10 mouse cellular contexts compared by ENCODE assay signal in genomic region chr11:118729373-118729772, GRCm38 (mm10).
A peak's percentile ranks its signal among the peaks of the same experiment; 100 is the strongest.
DNase-seq lines count a peak whose midpoint lies in the region; ATAC-seq and TF ChIP-seq lines count a peak whose summit lies in the region.
"Had no signal": no experiment of that assay in that cellular context is flagged by ENCODE, and none has a peak within 500 bp of the region (broad histone marks: within the 10 kb centered on the region; RNA-seq: fewer than 3 reads in every experiment).

No protein-coding gene starts in this region.

- H3K27me3 ChIP-seq in heart, adult 2 months (ENCODE audit: control insufficient read depth, insufficient read depth, low read length) = no peaks in the 10 kb centered on the region
- H3K27me3 ChIP-seq in neural tube, embryonic 15.5 days (replicated peaks) = no peaks in the 10 kb centered on the region

- no peaks in the 10 kb centered on the region for H3K9me3 ChIP-seq in neural tube, embryonic 15.5 days (replicated peaks)

- peaks cover 3% of the 10 kb centered on the region for H3K4me1 ChIP-seq in heart, adult 2 months (ENCODE audit: control insufficient read depth, insufficient read depth, low read length)
- peaks cover 40% of the 10 kb centered on the region for H3K4me1 ChIP-seq in neural tube, embryonic 15.5 days

- H3K27ac ChIP-seq in heart, adult 2 months = no peak overlapping the region; the same call in 1 of the 2 replicates
- H3K27ac ChIP-seq in neural tube, embryonic 15.5 days (replicated peaks) = peak overlapping the region; percentile 61; the same call in 1 of the 2 replicates
- H3K27ac ChIP-seq: left cerebral cortex, adult 2 months had no signal

- H3K4me2 ChIP-seq in neural tube, embryonic 15.5 days = no peak overlapping the region

- H3K36me3 ChIP-seq in heart, adult 2 months (ENCODE audit: control insufficient read depth, insufficient read depth, low read length) = no peaks in the 10 kb centered on the region
- no peaks in the 10 kb centered on the region for H3K36me3 ChIP-seq in neural tube, embryonic 15.5 days

- no peak for TF ChIP-seq CTCF in heart, adult 2 months (IDR thresholded peaks at IDR 0.05)

- H3K79me2 ChIP-seq in heart, adult 2 months (replicated peaks; ENCODE audit: control insufficient read depth, insufficient read depth, low read length) = no peaks in the 10 kb centered on the region

- no peak overlapping the region for H3K9ac ChIP-seq in heart, adult 2 months (ENCODE audit: low read depth, low read length)
- no peak overlapping the region for H3K9ac ChIP-seq in neural tube, embryonic 15.5 days (replicated peaks)

- no peak for TF ChIP-seq POLR2A in heart, adult 2 months (IDR thresholded peaks at IDR 0.05; ENCODE audit: insufficient read depth, low read depth, low read length)

- peak; percentile 51 for DNase-seq in kidney, postnatal 14 days
- DNase-seq in kidney, adult 18-20 months = no peak
- peak; percentile 54 to 56 for DNase-seq in heart, adult 2 months
- peak; percentile 76 for DNase-seq in heart, postnatal 4 days
- DNase-seq in cerebellum, adult 11-12 months = no peak
- no peak for DNase-seq in thymus, postnatal 14 days
- DNase-seq in layer of hippocampus, postnatal 25 days (ENCODE audit: extremely low spot score in 1 of 2, low spot score in 1 of 2) = no peak
- DNase-seq: spleen, adult 18-20 months had no signal

- intact Hi-C loops in heart, adult 2 months (cut with DNase I) = no loop called here

- no peak for ATAC-seq in neural tube, embryonic 15.5 days (ENCODE audit: low FRiP score)

- no peak overlapping the region for H3K4me3 ChIP-seq in heart, adult 2 months
- H3K4me3 ChIP-seq in neural tube, embryonic 15.5 days (replicated peaks) = no peak overlapping the region
- H3K4me3 ChIP-seq: left cerebral cortex, adult 2 months had no signal

- no peak for TF ChIP-seq EP300 in heart, adult 2 months (IDR thresholded peaks at IDR 0.05; ENCODE audit: insufficient read depth, low read depth, low read length)

- WGBS in heart, adult 2 months = 29% methylated on average over 8 of the region's 8 CpGs
- 49% methylated on average over 8 of the region's 8 CpGs for WGBS in neural tube, embryonic 15.5 days

Comparison
In these comparisons a context has a peak if more than half of its experiments do, and no peak if none do; other contexts are left out.
1. DNase-seq: peak in kidney, postnatal 14 days (single experiment), heart, adult 2 months (2 of 2) and heart, postnatal 4 days (single experiment); none in kidney, adult 18-20 months (single experiment), cerebellum, adult 11-12 months (single experiment), thymus, postnatal 14 days (single experiment) and layer of hippocampus, postnatal 25 days (0 of 2).